Mouse (Mus musculus) ES-E14 (cell line): ENCODE measurements at regions not wholly inside any gene's neighbourhood (a gene's known extent, or its start where the extent isn't known, plus 50 kb on each side); places are given as distances from the start of the nearest gene placed in this dataset.

Experiments used
- DNase-seq: peaks from one replicate; pipeline ENCODE4 v3.0.0-alpha.2; 2013; ENCODE audit warnings: low read depth, low spot score
- H3K27ac ChIP-seq: 2 replicates; pipeline ENCODE4 v1.5.1; 2012; ENCODE audit warnings: low read depth, mild to moderate bottlenecking, low read length, moderate library complexity, mixed read lengths; ENCODE audit not compliant: poor library complexity, insufficient read depth, severe bottlenecking
- H3K36me3 ChIP-seq: 2 replicates; pipeline ENCODE4 v1.6.1; 2012; ENCODE audit warnings: mild to moderate bottlenecking, low read length, moderate library complexity, mixed read lengths; ENCODE audit not compliant: control insufficient read depth, poor library complexity, insufficient read depth, severe bottlenecking
- H3K4me1 ChIP-seq, 2 experiments: fragments of 150-350 bp in 1 of 2; sonication (generic) in 1 of 2; 2 replicates each; pipeline ENCODE4 v1.6.1; 2012; ENCODE audit warnings: low read length in 2 of 2, mild to moderate bottlenecking in 1 of 2, mixed read lengths in 1 of 2; ENCODE audit not compliant: control insufficient read depth in 2 of 2, insufficient read depth in 2 of 2, poor library complexity in 1 of 2
- H3K4me3 ChIP-seq, 2 experiments: fragments of 150-350 bp in 1 of 2; sonication (generic) in 1 of 2; 2 replicates each; pipeline ENCODE4 v1.5.1; 2012; ENCODE audit warnings: low read length in 2 of 2, low read depth in 1 of 2, mild to moderate bottlenecking in 1 of 2, mixed read lengths in 1 of 2; ENCODE audit not compliant: insufficient read depth in 1 of 2, poor library complexity in 1 of 2, severe bottlenecking in 1 of 2
- H3K9ac ChIP-seq: 2 replicates; pipeline ENCODE4 v1.6.1; 2012; ENCODE audit warnings: low read depth, mild to moderate bottlenecking, low read length, mixed read lengths; ENCODE audit not compliant: poor library complexity, insufficient read depth, severe bottlenecking
- H3K9me3 ChIP-seq: fragments of 150-350 bp; sonication (generic); 2 replicates; pipeline ENCODE4 v1.6.1; 2012; ENCODE audit warnings: low read depth, mild to moderate bottlenecking, low read length; ENCODE audit not compliant: control insufficient read depth, insufficient read depth
- CHD2 ChIP-seq: IDR thresholded peaks from 2 replicates; pipeline ENCODE4 v1.6.1; 2014; ENCODE audit warnings: mild to moderate bottlenecking, low read depth, low read length, inconsistent platforms
- HCFC1 ChIP-seq: IDR thresholded peaks from 2 replicates; pipeline ENCODE4 v1.6.1; 2012; ENCODE audit warnings: low read length, inconsistent platforms, borderline replicate concordance; ENCODE audit not compliant: insufficient read depth
- MAFK ChIP-seq: IDR thresholded peaks from 2 replicates; pipeline ENCODE4 v1.6.1; 2014; ENCODE audit warnings: mild to moderate bottlenecking, low read depth, low read length, inconsistent platforms; ENCODE audit not compliant: insufficient read depth
- ZC3H11A ChIP-seq: IDR thresholded peaks from 2 replicates; pipeline ENCODE4 v1.6.1; 2012; ENCODE audit warnings: low read depth, mild to moderate bottlenecking, inconsistent platforms, low read length, borderline replicate concordance
- ZNF384 ChIP-seq: IDR thresholded peaks from 2 replicates; pipeline ENCODE4 v1.6.1; 2012; ENCODE audit warnings: low read depth, low read length, inconsistent platforms
- in situ Hi-C, 2 experiments: fragments of 600-800 bp; cut with MboI; formaldehyde crosslinking; loops; one replicate each; pipeline ENCODE4 v1.15.1; 2025; ENCODE audit warnings: low sequenced_read_pairs in 2 of 2, inconsistent platforms in 1 of 2; ENCODE audit not compliant: unreplicated experiment in 2 of 2

DNA sequence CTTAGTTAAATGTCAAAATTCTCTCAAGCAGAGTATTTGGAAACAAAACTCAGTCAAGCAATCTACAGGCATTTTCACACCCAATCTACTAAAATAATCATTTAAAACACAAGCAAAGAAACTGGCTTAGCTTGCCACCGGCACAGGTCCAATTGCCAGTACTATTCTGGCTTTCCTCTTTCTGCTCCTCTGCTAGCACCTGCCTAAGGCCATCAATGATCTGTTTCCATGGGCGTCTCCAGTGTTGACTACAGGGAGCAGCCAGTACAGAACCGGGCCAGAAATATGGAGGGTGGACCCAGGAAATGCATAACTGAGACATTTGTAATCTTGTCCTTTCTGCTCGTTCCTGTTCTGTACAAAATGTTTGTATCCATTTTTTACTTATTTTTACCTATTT is 96.4 kb upstream of the C6 start:
- Histone ChIP-seq H3K9me3 (no peaks in the 10 kb centered on the region), H3K9ac (no peak overlapping the region), H3K4me1 (no peaks in the 10 kb centered on the region), H3K27ac (no peak overlapping the region), H3K36me3 (no peaks in the 10 kb centered on the region), H3K4me3 (no peak overlapping the region)
- DNase-seq = no peak
- no peak for TF ChIP-seq ZC3H11A
- TF ChIP-seq HCFC1 = no peak
- TF ChIP-seq CHD2 = no peak
- in situ Hi-C loops = no loop called here

DNA sequence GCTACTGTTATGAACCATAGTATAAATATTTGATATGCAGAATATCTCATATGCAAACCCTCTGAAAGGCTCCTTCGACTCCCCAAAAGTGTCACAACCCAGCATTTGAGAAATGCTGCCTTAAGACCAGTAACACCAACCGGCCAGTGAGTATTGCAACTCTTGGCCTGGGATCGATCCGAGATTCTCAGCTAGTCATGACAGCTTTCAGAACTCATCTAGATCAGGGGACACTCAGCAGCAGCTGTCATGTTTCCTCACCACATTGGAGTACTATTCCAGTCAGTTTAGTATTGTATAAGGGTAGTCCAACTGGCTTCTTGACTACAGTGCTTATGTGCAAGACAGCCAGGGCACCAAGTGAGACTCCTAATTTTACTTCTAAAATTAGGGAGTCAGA is 85.3 kb upstream of the C6 start:
- Histone ChIP-seq H3K36me3 (no peaks in the 10 kb centered on the region), H3K27ac (no peak overlapping the region), H3K9me3 (no peaks in the 10 kb centered on the region), H3K9ac (no peak overlapping the region), H3K4me1 (no peaks in the 10 kb centered on the region), H3K4me3 (no peak overlapping the region)
- no peak for DNase-seq
- TF ChIP-seq HCFC1 (no peak), CHD2 (no peak), ZC3H11A (no peak), ZNF384 (no peak), MAFK (no peak)
- in situ Hi-C loops = no loop called here

DNA sequence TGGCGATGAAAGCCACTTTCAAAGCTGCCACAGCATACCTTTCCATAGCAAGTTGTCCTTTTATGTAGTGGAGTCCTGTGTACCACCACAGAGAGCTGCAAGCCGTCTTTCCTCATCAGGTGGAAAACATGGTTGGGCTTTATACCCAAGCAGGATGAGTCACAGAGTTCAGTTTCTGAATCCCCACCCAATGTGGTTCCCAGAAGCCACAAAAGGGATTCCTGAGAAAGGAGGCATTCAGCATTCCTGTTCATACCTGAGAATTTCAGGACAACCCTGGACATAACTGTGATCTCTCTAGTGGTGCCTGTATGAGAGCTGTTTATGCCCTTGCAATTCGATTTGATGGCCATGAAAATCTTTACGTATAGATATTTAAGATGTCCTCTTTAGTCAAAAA is 84.1 kb upstream of the C6 start:
- Histone ChIP-seq H3K36me3 (no peaks in the 10 kb centered on the region), H3K27ac (no peak overlapping the region), H3K4me3 (no peak overlapping the region), H3K9me3 (no peaks in the 10 kb centered on the region), H3K9ac (no peak overlapping the region), H3K4me1 (no peaks in the 10 kb centered on the region)
- TF ChIP-seq ZC3H11A (no peak), MAFK (no peak), ZNF384 (no peak), HCFC1 (no peak), CHD2 (no peak)
- in situ Hi-C loops = no loop called here
- no peak for DNase-seq

DNA sequence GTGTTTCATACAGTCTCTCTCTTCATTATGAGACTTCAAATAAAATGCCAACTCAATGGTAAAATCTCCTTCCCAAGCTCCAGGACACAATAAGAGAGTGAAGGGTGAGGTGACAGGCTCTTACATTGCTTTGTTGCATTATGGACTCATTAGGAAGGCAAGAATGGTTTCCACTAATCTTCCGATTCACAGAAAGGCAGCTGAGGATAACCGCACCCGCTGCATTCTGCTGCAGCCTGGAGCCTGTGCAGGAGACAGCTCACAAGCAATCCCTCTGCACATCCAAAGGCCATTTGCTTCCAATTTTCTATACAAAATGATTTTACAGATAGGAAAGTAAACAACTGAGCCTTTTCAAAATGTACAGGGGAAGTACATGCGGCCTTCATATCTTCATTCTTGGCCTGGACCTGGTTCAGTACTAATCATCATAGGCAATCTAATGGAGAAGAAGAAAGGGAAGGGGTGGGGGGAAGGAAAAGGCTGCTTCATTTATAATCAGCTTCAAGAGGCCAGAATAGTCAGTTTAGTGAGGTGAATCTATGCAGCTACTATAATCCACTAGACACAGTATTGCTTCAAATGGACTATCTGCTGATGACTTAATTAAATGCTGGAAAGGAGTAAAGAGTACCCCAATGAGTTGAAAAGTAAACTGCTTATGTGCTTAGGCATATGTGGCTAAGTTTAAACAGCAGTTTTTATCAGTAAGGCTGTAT is 82.9 kb upstream of the C6 start:
- H3K27ac ChIP-seq = no peak overlapping the region
- no peak overlapping the region for H3K4me3 ChIP-seq
- no peak for DNase-seq
- H3K36me3 ChIP-seq = no peaks in the 10 kb centered on the region
- H3K4me1 ChIP-seq = no peaks in the 10 kb centered on the region
- TF ChIP-seq HCFC1 (no peak), ZNF384 (no peak), ZC3H11A (no peak), CHD2 (no peak), MAFK (no peak)
- H3K9me3 ChIP-seq = no peaks in the 10 kb centered on the region
- in situ Hi-C loops = no loop called here
- H3K9ac ChIP-seq = no peak overlapping the region

DNA sequence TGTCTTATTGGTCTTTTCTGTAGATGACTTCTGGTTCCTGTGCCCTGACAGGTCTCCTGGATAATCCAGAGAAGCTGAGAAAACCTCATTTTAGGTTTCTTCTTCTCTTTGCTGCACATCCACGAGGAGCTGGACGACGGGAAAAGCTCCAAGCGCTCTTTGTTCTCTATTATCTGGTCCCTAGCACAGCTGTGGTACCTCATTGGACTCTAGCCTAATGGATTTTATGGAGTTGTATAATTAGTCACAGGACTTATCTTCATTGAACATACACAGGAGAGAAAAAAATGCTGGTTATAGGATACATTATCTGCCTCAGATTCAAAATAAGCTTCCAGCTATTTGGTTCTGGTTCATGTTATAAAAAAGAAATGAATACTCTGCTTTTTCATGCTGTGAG is 78.3 kb upstream of the C6 start:
- no peak for DNase-seq
- Histone ChIP-seq H3K27ac (no peak overlapping the region), H3K36me3 (no peaks in the 10 kb centered on the region), H3K9ac (no peak overlapping the region), H3K9me3 (no peaks in the 10 kb centered on the region), H3K4me1 (no peaks in the 10 kb centered on the region), H3K4me3 (no peak overlapping the region)
- TF ChIP-seq ZNF384 = no peak
- TF ChIP-seq HCFC1 = no peak
- no peak for TF ChIP-seq ZC3H11A
- no peak for TF ChIP-seq MAFK
- no peak for TF ChIP-seq CHD2
- in situ Hi-C loops = no loop called here
